Mouse (Mus musculus) heart, adult 11 months (tissue): ENCODE measurements around the gene Auts2.

Source experiments
- DNase-seq: peaks from one replicate; pipeline ENCODE4 v3.0.0; 2022

The Auts2 gene

GRCm38 (mm10) chr5:131547926-131548325 lies 995.2 kb downstream of the Auts2 start:
- no peak for DNase-seq

- DNase-seq, result no peak
Observed at GRCm38 (mm10) chr5:131546414-131546813, 996.7 kb downstream of the Auts2 start.

- no peak for DNase-seq
Observed at GRCm38 (mm10) chr5:131544381-131544780, 998.8 kb downstream of the Auts2 start.

- peak; percentile 98 for DNase-seq
Observed at GRCm38 (mm10) chr5:131538311-131538915, 1004.7 kb downstream of the Auts2 start.

GRCm38 (mm10) chr5:131537831-131538310 lies 1005.3 kb downstream of the Auts2 start:
- peak; percentile 93 for DNase-seq

GRCm38 (mm10) chr5:131537155-131537830 lies 1005.9 kb downstream of the Auts2 start:
- DNase-seq, result peak; percentile 97

- no peak for DNase-seq
Observed at GRCm38 (mm10) chr5:131535752-131536151, 1007.4 kb downstream of the Auts2 start.

GRCm38 (mm10) chr5:131533815-131534214 lies 1009.3 kb downstream of the Auts2 start:
- DNase-seq, result no peak

- DNase-seq, result no peak
Observed at GRCm38 (mm10) chr5:131531744-131532552, 1011.2 kb downstream of the Auts2 start.

- no peak for DNase-seq
Observed at GRCm38 (mm10) chr5:131530828-131531227, 1012.3 kb downstream of the Auts2 start.

- no peak for DNase-seq
Observed at GRCm38 (mm10) chr5:131526666-131527065, 1016.5 kb downstream of the Auts2 start.

- DNase-seq, result no peak
Observed at GRCm38 (mm10) chr5:131524900-131525465, 1018.2 kb downstream of the Auts2 start.

- DNase-seq, result no peak
Observed at GRCm38 (mm10) chr5:131519560-131519959, 1023.6 kb downstream of the Auts2 start.

GRCm38 (mm10) chr5:131517677-131518076 lies 1025.5 kb downstream of the Auts2 start:
- DNase-seq, result peak; percentile 93

GRCm38 (mm10) chr5:131515707-131516407 lies 1027.3 kb downstream of the Auts2 start:
- peak; percentile 98 for DNase-seq

GRCm38 (mm10) chr5:131513753-131514152 lies 1029.4 kb downstream of the Auts2 start:
- no peak for DNase-seq

GRCm38 (mm10) chr5:131512617-131513016 lies 1030.5 kb downstream of the Auts2 start:
- DNase-seq, result no peak

- no peak for DNase-seq
Observed at GRCm38 (mm10) chr5:131510659-131511058, 1032.5 kb downstream of the Auts2 start.

- no peak for DNase-seq
Observed at GRCm38 (mm10) chr5:131509315-131509714, 1033.8 kb downstream of the Auts2 start.

GRCm38 (mm10) chr5:131498865-131499264 lies 1044.3 kb downstream of the Auts2 start:
- DNase-seq, result no peak

GRCm38 (mm10) chr5:131496517-131497216 lies 1046.5 kb downstream of the Auts2 start:
- DNase-seq, result peak; percentile 86

- DNase-seq, result no peak
Observed at GRCm38 (mm10) chr5:131494564-131494963, 1048.6 kb downstream of the Auts2 start.
